Mouse (Mus musculus) embryonic fibroblast, embryonic 13.5 days (primary cell): ENCODE data around the gene Avpi1.

Experiments used
- CTCF ChIP-seq: IDR thresholded peaks from 2 replicates; pipeline ENCODE4 v1.5.1; 2011; ENCODE audit warnings: mild to moderate bottlenecking, control low read depth, low read length, moderate library complexity, borderline replicate concordance; ENCODE audit not compliant: insufficient read depth
- POLR2A ChIP-seq: IDR thresholded peaks from 2 replicates; pipeline ENCODE4 v1.6.1; 2011; ENCODE audit warnings: low read depth, mild to moderate bottlenecking, control low read depth, low read length, moderate library complexity

DNA sequence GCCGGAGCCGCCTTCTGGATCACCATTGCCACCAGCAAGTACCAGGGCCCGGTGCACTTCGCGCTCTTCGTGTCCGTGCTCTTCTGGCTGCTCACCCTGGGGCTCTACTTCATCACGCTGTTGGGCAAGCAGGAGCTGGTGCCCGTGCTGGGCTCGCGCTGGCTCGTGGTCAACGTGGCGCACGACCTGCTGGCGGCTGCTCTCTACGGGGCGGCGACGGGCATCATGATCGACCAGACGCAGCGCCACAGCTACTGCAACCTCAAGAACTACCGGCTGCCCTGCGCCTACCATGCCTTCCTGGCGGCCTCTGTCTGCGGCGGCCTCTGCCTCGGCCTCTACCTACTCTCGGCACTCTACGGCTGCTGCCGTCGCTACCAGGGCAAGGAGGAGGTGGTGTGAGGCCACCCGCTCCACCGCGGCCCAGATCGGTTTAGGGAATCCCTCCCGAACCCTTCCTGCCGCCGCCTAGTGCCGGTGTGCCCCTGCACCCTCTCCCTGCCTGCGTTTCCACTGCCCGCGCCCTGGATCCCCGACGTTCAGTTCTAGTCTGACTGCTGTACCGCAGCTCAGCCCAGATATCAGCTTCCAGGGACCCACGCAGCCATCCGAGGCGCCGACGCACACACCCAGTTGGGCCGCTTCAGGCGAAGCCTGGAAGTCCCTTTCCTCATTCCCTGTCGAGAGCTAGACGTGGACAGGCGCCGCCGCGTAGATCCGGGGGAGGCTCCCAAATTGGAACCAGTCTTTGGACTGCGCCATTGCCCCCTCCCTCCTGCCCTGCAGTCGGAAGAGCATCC is 19.1 kb upstream of the Avpi1 start:
- no peak for TF ChIP-seq CTCF
- peak; percentile 51; the same call in 1 of the 2 replicates for TF ChIP-seq POLR2A
